Mouse (Mus musculus) cortical plate, adult 2 months (tissue): Measurements from ENCODE around the gene Cd207.

Experiments used
- CTCF ChIP-seq: fragments of 200-500 bp; IDR thresholded peaks from 2 replicates; pipeline ENCODE4 v1.5.1; 2011; ENCODE audit warnings: mild to moderate bottlenecking, control low read depth, low read length; ENCODE audit not compliant: insufficient read depth; ENCODE audit errors: extremely low read depth
- POLR2A ChIP-seq: fragments of 200-500 bp; IDR thresholded peaks from 2 replicates; pipeline ENCODE4 v1.6.1; 2011; ENCODE audit warnings: mild to moderate bottlenecking, low read length, control low read depth; ENCODE audit not compliant: insufficient read depth; ENCODE audit errors: extremely low read depth

- TF ChIP-seq CTCF: no peak
- TF ChIP-seq POLR2A: no peak
These were observed at the start of gene Cd207 for GRCm38 (mm10) chr6:83677757-83678156.
